Mouse (Mus musculus): ENCODE data around the gene 4930404H24Rik.

Gene 4930404H24Rik

GRCm38 (mm10) chr2:153542936-153543668 lies 50.5 kb downstream of the 4930404H24Rik start:
- DNase-seq, result no peak
